Mouse (Mus musculus) cerebellum, adult 2 months (tissue): ENCODE measurements at regions not wholly inside any gene's neighbourhood (a gene's known extent, or its start where the extent isn't known, plus 50 kb on each side); places are given as distances from the start of the nearest gene placed in this dataset.

Source experiments
- CTCF ChIP-seq: fragments of 200-500 bp; IDR thresholded peaks from 2 replicates; pipeline ENCODE4 v1.5.1; 2011; ENCODE audit warnings: low read depth, mild to moderate bottlenecking, control low read depth, low read length, moderate library complexity, borderline replicate concordance; ENCODE audit not compliant: insufficient read depth
- POLR2A ChIP-seq: fragments of 200-500 bp; IDR thresholded peaks from 2 replicates; pipeline ENCODE4 v1.6.1; 2011; ENCODE audit warnings: low read length, control low read depth, borderline replicate concordance; ENCODE audit not compliant: insufficient read depth

DNA sequence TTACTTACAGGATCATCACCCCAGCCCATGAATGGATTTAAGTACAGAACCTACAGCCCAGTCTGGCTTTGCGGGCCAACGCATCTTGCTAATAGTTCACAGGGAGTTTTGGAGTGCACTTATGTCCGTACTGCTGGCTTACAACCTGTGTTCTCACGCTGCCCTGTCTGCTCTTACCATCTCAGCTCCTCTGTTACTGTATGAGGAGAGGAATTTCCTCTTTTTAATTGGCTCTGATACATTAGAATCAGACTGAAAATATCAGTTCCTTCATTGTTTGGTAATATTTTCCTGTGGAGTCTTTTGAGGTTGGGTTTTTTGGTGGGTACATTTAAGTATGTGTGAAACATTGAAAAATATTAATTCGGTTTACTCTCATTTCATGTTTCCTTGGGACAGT lies 221.3 kb upstream of the Cxcr4 start:
- TF ChIP-seq POLR2A (no peak), CTCF (no peak)
